Mouse (Mus musculus): ENCODE measurements at regions not wholly inside any gene's neighbourhood (a gene's known extent, or its start where the extent isn't known, plus 50 kb on each side); places are given as distances from the start of the nearest gene placed in this dataset.

- TF ChIP-seq ETS1 (IDR thresholded peaks at IDR 0.05; ENCODE audit: low read depth, low read length): no peak
- TF ChIP-seq HCFC1 (IDR thresholded peaks at IDR 0.05; ENCODE audit: low read depth, low read length): no peak
- no peak for TF ChIP-seq POLR2A (IDR thresholded peaks at IDR 0.05; ENCODE audit: control insufficient read depth in 1 of 2, insufficient read depth in 1 of 2, low read depth in 1 of 2, low read length in 2 of 2, poor library complexity in 1 of 2)
- no peak for TF ChIP-seq TAL1 (IDR thresholded peaks at IDR 0.05; ENCODE audit: low read length)
- no peak for TF ChIP-seq RCOR1 (IDR thresholded peaks at IDR 0.05; ENCODE audit: low read depth, low read length)
Observed at GRCm38 (mm10) chr4:71626626-71627025, 131.1 kb downstream of the Gm11232 start.

Data from MEL (cell line).